Mouse (Mus musculus): ENCODE results near the gene Podnl1. TPM values are rescaled to one million over a fixed set of nuclear protein-coding genes. Genes with fewer than 3 reads are reported as not detected.

Gene Podnl1
- polyA plus RNA-seq, 1 experiment from 2014 or later, result 2.1 TPM

GRCm38 (mm10) chr8:84127202-84127901, 1.6 kb downstream of the Podnl1 start:
- peak; percentile 85 for DNase-seq (ENCODE audit: low spot score)

- DNase-seq (ENCODE audit: low spot score), result peak; percentile 72
These were observed 2.5 kb downstream of the Podnl1 start for GRCm38 (mm10) chr8:84128277-84128676.

- no peak for DNase-seq (ENCODE audit: low spot score)
These were observed 5.0 kb downstream of the Podnl1 start for GRCm38 (mm10) chr8:84130806-84131205.

GRCm38 (mm10) chr8:84132225-84132624, 6.4 kb downstream of the Podnl1 start:
- DNase-seq (ENCODE audit: low spot score), result peak; percentile 53

- DNase-seq (ENCODE audit: low spot score), result no peak
These were observed 12.1 kb downstream of the Podnl1 start for GRCm38 (mm10) chr8:84137848-84138247.

GRCm38 (mm10) chr8:84140838-84141237, 15.0 kb downstream of the Podnl1 start:
- no peak for DNase-seq (ENCODE audit: low spot score)

GRCm38 (mm10) chr8:84144636-84145245, 19.0 kb downstream of the Podnl1 start:
- DNase-seq (ENCODE audit: low spot score), result no peak

GRCm38 (mm10) chr8:84147324-84147766, 21.6 kb downstream of the Podnl1 start:
- no peak for DNase-seq (ENCODE audit: low spot score)

- DNase-seq (ENCODE audit: low spot score), result peak; percentile 97
These were observed 22.2 kb downstream of the Podnl1 start, which contains the start of the genes Cc2d1a and 4930432K21Rik for GRCm38 (mm10) chr8:84147769-84148530. TSS of gene Cc2d1a (minus strand) at chr8:84147936. TSS of gene 4930432K21Rik (plus strand) at chr8:84148025.

- DNase-seq (ENCODE audit: low spot score), result no peak
These were observed 22.7 kb downstream of the Podnl1 start for GRCm38 (mm10) chr8:84148531-84148850.

- DNase-seq (ENCODE audit: low spot score), result no peak
These were observed 23.4 kb downstream of the Podnl1 start for GRCm38 (mm10) chr8:84149181-84149580.

GRCm38 (mm10) chr8:84157620-84158019, 31.8 kb downstream of the Podnl1 start:
- no peak for DNase-seq (ENCODE audit: low spot score)

- DNase-seq (ENCODE audit: low spot score), result no peak
These were observed 41.9 kb downstream of the Podnl1 start for GRCm38 (mm10) chr8:84167696-84168095.

- DNase-seq (ENCODE audit: low spot score), result no peak
These were observed 44.3 kb downstream of the Podnl1 start for GRCm38 (mm10) chr8:84170096-84170495.

- DNase-seq (ENCODE audit: low spot score), result no peak
These were observed 48.1 kb downstream of the Podnl1 start for GRCm38 (mm10) chr8:84173861-84174260.

GRCm38 (mm10) chr8:84176560-84176959, 50.8 kb downstream of the Podnl1 start:
- DNase-seq (ENCODE audit: low spot score), result no peak

- no peak for DNase-seq (ENCODE audit: low spot score)
These were observed 51.6 kb downstream of the Podnl1 start for GRCm38 (mm10) chr8:84177405-84177804.

- no peak for DNase-seq (ENCODE audit: low spot score)
These were observed 52.8 kb downstream of the Podnl1 start for GRCm38 (mm10) chr8:84178592-84178991.

GRCm38 (mm10) chr8:84179946-84180345, 54.2 kb downstream of the Podnl1 start:
- DNase-seq (ENCODE audit: low spot score), result no peak

GRCm38 (mm10) chr8:84180530-84181190, 54.9 kb downstream of the Podnl1 start:
- DNase-seq (ENCODE audit: low spot score), result peak; percentile 68
